Mouse (Mus musculus): ENCODE measurements around the gene Arrdc2. TPM values are rescaled to one million over a fixed set of nuclear protein-coding genes. Genes with fewer than 3 reads are reported as not detected.
A peak's percentile ranks its signal among the peaks of the same experiment; 100 is the strongest.

The Arrdc2 gene
- polyA plus RNA-seq, 1 experiment from 2014 or later: 8.3 TPM

GRCm38 (mm10) chr8:70866001-70866520 lies 26.5 kb upstream of the Arrdc2 start:
- H3K4me2 ChIP-seq (ENCODE audit: low read depth, low read length): peak overlapping the region; percentile 53
- peak overlapping the region; percentile 38; the same call in 1 of the 2 replicates for H3K27ac ChIP-seq (ENCODE audit: low read length)
- no peaks in the 10 kb centered on the region for H3K9me3 ChIP-seq (ENCODE audit: control insufficient read depth, low read length)
- peak overlapping the region; percentile 53 for H3K4me3 ChIP-seq (ENCODE audit: low read length)
- H3K36me3 ChIP-seq (ENCODE audit: control insufficient read depth, insufficient read depth, low read length): no peaks in the 10 kb centered on the region
- 6% methylated on average over 12 of the region's 12 CpGs for WGBS
- ATAC-seq: peak; percentile 9
- peaks cover 24% of the 10 kb centered on the region for H3K27me3 ChIP-seq (replicated peaks; ENCODE audit: control insufficient read depth, insufficient read depth, low read length)
- H3K9ac ChIP-seq (ENCODE audit: low read depth, low read length): peak overlapping the region; percentile 51
- peaks cover 46% of the 10 kb centered on the region for H3K4me1 ChIP-seq (ENCODE audit: control insufficient read depth, insufficient read depth, low read length)

GRCm38 (mm10) chr8:70865350-70866000 lies 26.0 kb upstream of the Arrdc2 start:
- Histone ChIP-seq H3K4me1 (ENCODE audit: control insufficient read depth, insufficient read depth, low read length) (peaks cover 46% of the 10 kb centered on the region), H3K4me2 (ENCODE audit: low read depth, low read length) (peak overlapping the region; percentile 81), H3K4me3 (ENCODE audit: low read length) (peak overlapping the region; percentile 53), H3K9me3 (ENCODE audit: control insufficient read depth, low read length) (no peaks in the 10 kb centered on the region), H3K27me3 (replicated peaks; ENCODE audit: control insufficient read depth, insufficient read depth, low read length) (peaks cover 24% of the 10 kb centered on the region), H3K36me3 (ENCODE audit: control insufficient read depth, insufficient read depth, low read length) (no peaks in the 10 kb centered on the region), H3K9ac (ENCODE audit: low read depth, low read length) (peak overlapping the region; percentile 59), H3K27ac (ENCODE audit: low read length) (peak overlapping the region; percentile 38)
- WGBS: under 1% methylated on average over 46 of the region's 46 CpGs
- peak; percentile 90 for ATAC-seq

GRCm38 (mm10) chr8:70864712-70865221 lies 25.2 kb upstream of the Arrdc2 start:
- peak; percentile 10; the same call in 1 of the 2 replicates for ATAC-seq
- peaks cover 46% of the 10 kb centered on the region for H3K4me1 ChIP-seq (ENCODE audit: control insufficient read depth, insufficient read depth, low read length)
- no peaks in the 10 kb centered on the region for H3K36me3 ChIP-seq (ENCODE audit: control insufficient read depth, insufficient read depth, low read length)
- 4% methylated on average over 24 of the region's 24 CpGs for WGBS
- peaks cover 24% of the 10 kb centered on the region for H3K27me3 ChIP-seq (replicated peaks; ENCODE audit: control insufficient read depth, insufficient read depth, low read length)
- H3K9ac ChIP-seq (ENCODE audit: low read depth, low read length): peak overlapping the region; percentile 59
- no peaks in the 10 kb centered on the region for H3K9me3 ChIP-seq (ENCODE audit: control insufficient read depth, low read length)
- peak overlapping the region; percentile 81 for H3K4me2 ChIP-seq (ENCODE audit: low read depth, low read length)
- peak overlapping the region; percentile 53 for H3K4me3 ChIP-seq (ENCODE audit: low read length)
- H3K27ac ChIP-seq (ENCODE audit: low read length): peak overlapping the region; percentile 23

- WGBS: 2% methylated on average over 46 of the region's 46 CpGs
- H3K36me3 ChIP-seq (ENCODE audit: control insufficient read depth, insufficient read depth, low read length): no peaks in the 10 kb centered on the region
- no peak for ATAC-seq
- peak overlapping the region; percentile 17; the same call in 1 of the 2 replicates for H3K27ac ChIP-seq (ENCODE audit: low read length)
- no peaks in the 10 kb centered on the region for H3K9me3 ChIP-seq (ENCODE audit: control insufficient read depth, low read length)
- H3K4me3 ChIP-seq (ENCODE audit: low read length): peak overlapping the region; percentile 53
- peak overlapping the region; percentile 81 for H3K4me2 ChIP-seq (ENCODE audit: low read depth, low read length)
- H3K4me1 ChIP-seq (ENCODE audit: control insufficient read depth, insufficient read depth, low read length): peaks cover 43% of the 10 kb centered on the region
- H3K27me3 ChIP-seq (replicated peaks; ENCODE audit: control insufficient read depth, insufficient read depth, low read length): peaks cover 24% of the 10 kb centered on the region
- peak overlapping the region; percentile 59 for H3K9ac ChIP-seq (ENCODE audit: low read depth, low read length)
Observed at GRCm38 (mm10) chr8:70863956-70864711, 24.6 kb upstream of the Arrdc2 start.

- no peak within 1 kb of the TSS for H3K27ac ChIP-seq (ENCODE audit: low read length)
- H3K4me2 ChIP-seq (ENCODE audit: low read depth, low read length): peak within 1 kb of the TSS; percentile 81
- H3K36me3 ChIP-seq (ENCODE audit: control insufficient read depth, insufficient read depth, low read length): no peaks in the 10 kb centered on the region
- no peak for ATAC-seq
- peaks cover 32% of the 10 kb centered on the region for H3K4me1 ChIP-seq (ENCODE audit: control insufficient read depth, insufficient read depth, low read length)
- H3K4me3 ChIP-seq (ENCODE audit: low read length): peak within 1 kb of the TSS; percentile 46
- H3K27me3 ChIP-seq (replicated peaks; ENCODE audit: control insufficient read depth, insufficient read depth, low read length): peaks cover 24% of the 10 kb centered on the region
- under 1% methylated on average over 55 of the region's 55 CpGs for WGBS
- peak within 1 kb of the TSS; percentile 59 for H3K9ac ChIP-seq (ENCODE audit: low read depth, low read length)
- H3K9me3 ChIP-seq (ENCODE audit: control insufficient read depth, low read length): no peaks in the 10 kb centered on the region
Observed at GRCm38 (mm10) chr8:70862824-70863641, 23.5 kb upstream of the Arrdc2 start, which contains the start of gene Kcnn1. Gene Kcnn1, minus strand, starts transcription at chr8:70863258.

GRCm38 (mm10) chr8:70857516-70857915 lies 18.0 kb upstream of the Arrdc2 start:
- Histone ChIP-seq H3K9ac (ENCODE audit: low read depth, low read length) (0 out of 2 replicates have a peak overlapping the region, but pooled peaks have one; percentile 65), H3K4me1 (ENCODE audit: control insufficient read depth, insufficient read depth, low read length) (peaks cover 11% of the 10 kb centered on the region), H3K27me3 (replicated peaks; ENCODE audit: control insufficient read depth, insufficient read depth, low read length) (peaks cover 7% of the 10 kb centered on the region; the same call in 1 of the 2 replicates), H3K27ac (ENCODE audit: low read length) (no peak overlapping the region), H3K4me2 (ENCODE audit: low read depth, low read length) (no peak overlapping the region), H3K9me3 (ENCODE audit: control insufficient read depth, low read length) (no peaks in the 10 kb centered on the region), H3K36me3 (ENCODE audit: control insufficient read depth, insufficient read depth, low read length) (no peaks in the 10 kb centered on the region), H3K4me3 (ENCODE audit: low read length) (no peak overlapping the region)
- 20% methylated on average over 4 of the region's 4 CpGs for WGBS
- ATAC-seq: no peak

GRCm38 (mm10) chr8:70856541-70857197 lies 17.1 kb upstream of the Arrdc2 start:
- no peaks in the 10 kb centered on the region for H3K36me3 ChIP-seq (ENCODE audit: control insufficient read depth, insufficient read depth, low read length)
- H3K4me1 ChIP-seq (ENCODE audit: control insufficient read depth, insufficient read depth, low read length): peaks cover 13% of the 10 kb centered on the region
- H3K27ac ChIP-seq (ENCODE audit: low read length): no peak overlapping the region
- H3K4me2 ChIP-seq (ENCODE audit: low read depth, low read length): peak overlapping the region; percentile 94
- no peaks in the 10 kb centered on the region for H3K9me3 ChIP-seq (ENCODE audit: control insufficient read depth, low read length)
- peak overlapping the region; percentile 60 for H3K4me3 ChIP-seq (ENCODE audit: low read length)
- peak overlapping the region; percentile 65 for H3K9ac ChIP-seq (ENCODE audit: low read depth, low read length)
- H3K27me3 ChIP-seq (replicated peaks; ENCODE audit: control insufficient read depth, insufficient read depth, low read length): no peaks in the 10 kb centered on the region
- 7% methylated on average over 33 of the region's 33 CpGs for WGBS
- peak; percentile 86 for ATAC-seq

GRCm38 (mm10) chr8:70856028-70856427 lies 16.5 kb upstream of the Arrdc2 start:
- ATAC-seq: no peak
- no peaks in the 10 kb centered on the region for H3K36me3 ChIP-seq (ENCODE audit: control insufficient read depth, insufficient read depth, low read length)

More at GRCm38 (mm10) chr8:70856028-70856427, 16.5 kb upstream of the Arrdc2 start:
- 67% methylated on average over 5 of the region's 5 CpGs for WGBS
- no peak overlapping the region for H3K4me2 ChIP-seq (ENCODE audit: low read depth, low read length)
- H3K27ac ChIP-seq (ENCODE audit: low read length): no peak overlapping the region
- peaks cover 13% of the 10 kb centered on the region for H3K4me1 ChIP-seq (ENCODE audit: control insufficient read depth, insufficient read depth, low read length)
- no peak overlapping the region for H3K9ac ChIP-seq (ENCODE audit: low read depth, low read length)
- H3K9me3 ChIP-seq (ENCODE audit: control insufficient read depth, low read length): no peaks in the 10 kb centered on the region
- H3K27me3 ChIP-seq (replicated peaks; ENCODE audit: control insufficient read depth, insufficient read depth, low read length): no peaks in the 10 kb centered on the region
- H3K4me3 ChIP-seq (ENCODE audit: low read length): no peak overlapping the region
